Mouse (Mus musculus): ENCODE results near the gene Eya4. TPM values are rescaled to one million over a fixed set of nuclear protein-coding genes. Genes with fewer than 3 reads are reported as not detected.

Gene Eya4
- polyA plus RNA-seq, 1 experiment = 0.04 TPM

DNA sequence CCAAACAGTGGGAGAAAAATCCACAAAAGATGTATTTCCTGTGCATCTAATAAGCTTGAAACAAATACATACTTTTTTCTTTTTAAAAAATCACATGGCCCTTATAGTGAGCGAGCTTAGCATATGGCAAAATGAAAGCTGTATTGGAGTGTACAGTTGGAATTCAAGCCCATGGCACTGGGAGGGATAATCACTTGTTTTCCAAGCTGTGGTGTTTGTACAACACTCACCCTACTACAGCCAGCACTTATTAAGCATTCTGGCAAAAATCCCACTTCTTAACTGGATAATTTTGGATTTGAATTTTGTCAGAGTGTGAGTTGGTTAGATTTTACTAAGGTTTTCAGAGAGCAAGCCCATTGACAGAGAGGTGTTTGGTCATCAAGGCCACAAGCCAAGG lies 223.4 kb downstream of the Eya4 start:
- Histone ChIP-seq H3K36me3 (ENCODE audit: control insufficient read depth, insufficient read depth, low read length) (no peaks in the 10 kb centered on the region), H3K4me1 (ENCODE audit: control insufficient read depth, insufficient read depth, insufficient read length) (no peaks in the 10 kb centered on the region), H3K4me3 (ENCODE audit: extremely low read depth, insufficient read depth, insufficient read length) (no peak overlapping the region), H3K27ac (ENCODE audit: insufficient read depth, low read length) (no peak overlapping the region), H3K27me3 (ENCODE audit: control insufficient read depth, insufficient read depth, low read length) (no peaks in the 10 kb centered on the region)
- TF ChIP-seq POLR2A (IDR thresholded peaks at IDR 0.05; ENCODE audit: low read depth, low read length) (no peak), CTCF (IDR thresholded peaks at IDR 0.05; ENCODE audit: extremely low read depth, insufficient read depth, insufficient read length, insufficient replicate concordance) (no peak)
- DNase-seq (ENCODE audit: low read depth in 1 of 2, low spot score in 2 of 2) = no peak
- WGBS = 74% methylated on average over 1 of the region's 1 CpGs

DNA sequence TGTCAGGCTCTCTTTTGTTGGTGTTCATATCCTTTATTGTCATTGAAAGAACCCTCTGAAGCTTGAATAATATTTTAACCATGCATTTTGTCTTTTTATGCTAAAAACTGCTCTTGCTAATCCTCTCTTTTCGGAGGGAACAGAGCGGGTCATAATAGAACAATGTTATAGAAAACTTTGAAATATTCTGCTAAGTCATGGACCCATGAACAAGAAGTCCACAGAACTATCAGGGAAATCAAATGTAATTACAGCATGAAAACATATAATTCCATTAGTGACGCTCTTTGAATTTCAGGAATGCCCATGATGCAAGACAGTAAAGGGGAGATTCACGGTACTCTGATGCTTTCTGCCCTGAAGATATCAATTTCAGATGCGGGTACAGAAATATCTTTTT lies 224.1 kb downstream of the Eya4 start:
- H3K36me3 ChIP-seq (ENCODE audit: control insufficient read depth, insufficient read depth, low read length) = no peaks in the 10 kb centered on the region
- DNase-seq (ENCODE audit: low read depth in 1 of 2, low spot score in 2 of 2) = no peak
- 90% methylated on average over 5 of the region's 5 CpGs for WGBS
- H3K4me3 ChIP-seq (ENCODE audit: extremely low read depth, insufficient read depth, insufficient read length) = no peak overlapping the region
- TF ChIP-seq CTCF (IDR thresholded peaks at IDR 0.05; ENCODE audit: extremely low read depth, insufficient read depth, insufficient read length, insufficient replicate concordance) (no peak), POLR2A (IDR thresholded peaks at IDR 0.05; ENCODE audit: low read depth, low read length) (no peak)
- H3K4me1 ChIP-seq (ENCODE audit: control insufficient read depth, insufficient read depth, insufficient read length) = no peaks in the 10 kb centered on the region
- H3K27me3 ChIP-seq (ENCODE audit: control insufficient read depth, insufficient read depth, low read length) = no peaks in the 10 kb centered on the region
- no peak overlapping the region for H3K27ac ChIP-seq (ENCODE audit: insufficient read depth, low read length)

DNA sequence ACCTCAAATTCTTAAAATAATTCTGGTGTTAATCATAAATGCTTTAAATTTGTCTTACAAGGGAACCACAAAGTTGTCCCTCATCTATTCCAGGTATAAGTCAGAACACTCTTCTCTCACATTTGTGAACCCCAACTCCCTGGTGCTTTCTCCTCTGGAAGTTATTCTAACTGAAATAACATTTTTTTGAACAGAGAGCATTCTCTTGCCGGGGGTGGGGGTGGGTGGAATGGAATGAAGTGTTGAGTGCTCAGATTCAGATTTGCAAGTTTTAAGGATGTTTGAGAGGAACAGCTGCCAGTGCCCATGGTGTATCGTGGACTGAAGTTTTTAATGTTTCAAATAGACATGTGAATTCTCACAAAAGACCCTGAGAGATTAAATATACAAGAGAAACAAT lies 230.1 kb downstream of the Eya4 start:
- Histone ChIP-seq H3K27ac (ENCODE audit: insufficient read depth, low read length) (no peak overlapping the region), H3K36me3 (ENCODE audit: control insufficient read depth, insufficient read depth, low read length) (no peaks in the 10 kb centered on the region), H3K27me3 (ENCODE audit: control insufficient read depth, insufficient read depth, low read length) (no peaks in the 10 kb centered on the region), H3K4me1 (ENCODE audit: control insufficient read depth, insufficient read depth, insufficient read length) (no peaks in the 10 kb centered on the region), H3K4me3 (ENCODE audit: extremely low read depth, insufficient read depth, insufficient read length) (no peak overlapping the region)
- TF ChIP-seq CTCF (IDR thresholded peaks at IDR 0.05; ENCODE audit: extremely low read depth, insufficient read depth, insufficient read length, insufficient replicate concordance) = no peak
- no peak for TF ChIP-seq POLR2A (IDR thresholded peaks at IDR 0.05; ENCODE audit: low read depth, low read length)
- DNase-seq (ENCODE audit: low read depth in 1 of 2, low spot score in 2 of 2) = no peak
- WGBS = 70% methylated on average over 2 of the region's 2 CpGs

DNA sequence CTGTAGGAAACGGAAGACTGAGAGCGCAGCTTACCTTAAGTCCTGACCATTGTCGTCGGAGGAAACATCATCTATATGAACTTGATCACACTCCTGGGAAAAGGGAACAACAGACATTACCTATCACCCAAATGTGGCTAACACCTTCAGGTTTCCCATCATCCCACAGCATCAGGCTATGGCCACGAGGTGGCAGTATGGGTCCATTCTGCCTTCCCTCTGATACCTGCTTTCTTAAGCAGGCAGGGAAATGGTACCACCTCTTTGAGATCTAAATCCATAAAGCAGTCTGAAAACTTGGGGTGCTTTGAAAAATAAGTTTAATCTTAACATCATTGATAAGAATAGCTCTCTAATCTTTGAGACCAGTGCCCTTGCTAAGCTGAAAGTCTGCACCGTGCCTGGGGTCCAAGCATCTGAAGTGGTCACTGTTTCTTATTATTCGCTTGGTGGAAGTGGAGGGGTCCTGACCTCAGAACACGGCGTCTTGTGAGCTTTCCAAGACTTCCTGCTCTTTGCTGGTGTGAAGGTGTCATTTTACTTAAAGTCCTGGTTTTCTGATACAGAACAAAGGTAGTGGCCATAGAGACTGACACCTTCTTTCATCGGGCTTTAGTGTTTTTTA lies 233.7 kb downstream of the Eya4 start:
- TF ChIP-seq POLR2A (IDR thresholded peaks at IDR 0.05; ENCODE audit: low read depth, low read length) (no peak), CTCF (IDR thresholded peaks at IDR 0.05; ENCODE audit: extremely low read depth, insufficient read depth, insufficient read length, insufficient replicate concordance) (peak; percentile 22; the same call in 1 of the 2 replicates)
- Histone ChIP-seq H3K27ac (ENCODE audit: insufficient read depth, low read length) (no peak overlapping the region), H3K4me3 (ENCODE audit: extremely low read depth, insufficient read depth, insufficient read length) (no peak overlapping the region), H3K36me3 (ENCODE audit: control insufficient read depth, insufficient read depth, low read length) (no peaks in the 10 kb centered on the region), H3K4me1 (ENCODE audit: control insufficient read depth, insufficient read depth, insufficient read length) (no peaks in the 10 kb centered on the region), H3K27me3 (ENCODE audit: control insufficient read depth, insufficient read depth, low read length) (no peaks in the 10 kb centered on the region)
- peak in 1 of 2 experiments; percentile 3 for DNase-seq (ENCODE audit: low read depth in 1 of 2, low spot score in 2 of 2)
- 55% methylated on average over 10 of the region's 10 CpGs for WGBS

DNA sequence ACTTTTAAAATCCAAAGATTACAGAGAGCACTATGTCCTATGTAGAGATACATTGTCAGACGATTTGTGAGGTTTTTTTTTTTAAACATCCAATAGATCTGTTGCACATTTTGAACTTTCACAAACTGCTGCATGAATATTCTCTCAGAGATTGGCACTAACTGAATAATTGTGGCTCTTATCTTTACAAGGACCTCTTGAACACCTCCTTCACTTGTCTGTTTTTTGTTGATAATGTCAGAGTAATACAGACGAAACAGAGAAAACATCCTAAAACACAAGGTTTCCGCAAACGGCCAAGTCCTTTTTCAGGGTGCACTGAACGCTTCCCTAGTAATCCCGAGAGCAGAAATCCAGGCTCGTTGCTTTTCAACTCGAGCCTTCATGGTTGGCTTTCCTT lies 234.5 kb downstream of the Eya4 start:
- WGBS = 78% methylated on average over 8 of the region's 8 CpGs
- no peak overlapping the region for H3K27ac ChIP-seq (ENCODE audit: insufficient read depth, low read length)

DNA sequence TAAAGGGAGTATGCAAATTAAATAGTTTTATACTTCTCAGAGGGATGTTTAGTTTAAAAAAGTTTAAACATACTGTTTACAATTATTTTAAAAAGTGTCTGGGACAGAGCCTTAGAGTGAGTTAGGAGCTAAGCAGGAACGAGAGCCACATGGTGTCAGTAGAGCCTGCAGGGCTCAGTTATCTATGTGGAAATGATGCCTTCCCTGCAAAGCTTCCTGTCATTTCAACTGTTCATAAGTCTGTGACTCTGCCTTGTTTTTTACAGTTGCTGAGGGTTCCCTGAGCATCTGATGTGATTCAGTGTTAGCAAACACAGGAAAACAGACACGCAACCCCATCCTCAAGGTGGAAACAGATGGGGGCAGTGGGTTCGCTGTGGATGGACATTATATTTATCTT lies 235.3 kb downstream of the Eya4 start:
- H3K27me3 ChIP-seq (ENCODE audit: control insufficient read depth, insufficient read depth, low read length) = no peaks in the 10 kb centered on the region
- TF ChIP-seq POLR2A (IDR thresholded peaks at IDR 0.05; ENCODE audit: low read depth, low read length) (no peak), CTCF (IDR thresholded peaks at IDR 0.05; ENCODE audit: extremely low read depth, insufficient read depth, insufficient read length, insufficient replicate concordance) (no peak)
- no peak for DNase-seq (ENCODE audit: low read depth in 1 of 2, low spot score in 2 of 2)
- 62% methylated on average over 3 of the region's 3 CpGs for WGBS
- H3K4me3 ChIP-seq (ENCODE audit: extremely low read depth, insufficient read depth, insufficient read length) = no peak overlapping the region
- no peaks in the 10 kb centered on the region for H3K4me1 ChIP-seq (ENCODE audit: control insufficient read depth, insufficient read depth, insufficient read length)
- H3K36me3 ChIP-seq (ENCODE audit: control insufficient read depth, insufficient read depth, low read length) = no peaks in the 10 kb centered on the region
- no peak overlapping the region for H3K27ac ChIP-seq (ENCODE audit: insufficient read depth, low read length)

More for the DNA sequence above, 234.5 kb downstream of the Eya4 start:
- H3K27me3 ChIP-seq (ENCODE audit: control insufficient read depth, insufficient read depth, low read length) = no peaks in the 10 kb centered on the region
- no peaks in the 10 kb centered on the region for H3K4me1 ChIP-seq (ENCODE audit: control insufficient read depth, insufficient read depth, insufficient read length)
- TF ChIP-seq CTCF (IDR thresholded peaks at IDR 0.05; ENCODE audit: extremely low read depth, insufficient read depth, insufficient read length, insufficient replicate concordance) (no peak), POLR2A (IDR thresholded peaks at IDR 0.05; ENCODE audit: low read depth, low read length) (no peak)
- no peak for DNase-seq (ENCODE audit: low read depth in 1 of 2, low spot score in 2 of 2)
- H3K36me3 ChIP-seq (ENCODE audit: control insufficient read depth, insufficient read depth, low read length) = no peaks in the 10 kb centered on the region
- no peak overlapping the region for H3K4me3 ChIP-seq (ENCODE audit: extremely low read depth, insufficient read depth, insufficient read length)

DNA sequence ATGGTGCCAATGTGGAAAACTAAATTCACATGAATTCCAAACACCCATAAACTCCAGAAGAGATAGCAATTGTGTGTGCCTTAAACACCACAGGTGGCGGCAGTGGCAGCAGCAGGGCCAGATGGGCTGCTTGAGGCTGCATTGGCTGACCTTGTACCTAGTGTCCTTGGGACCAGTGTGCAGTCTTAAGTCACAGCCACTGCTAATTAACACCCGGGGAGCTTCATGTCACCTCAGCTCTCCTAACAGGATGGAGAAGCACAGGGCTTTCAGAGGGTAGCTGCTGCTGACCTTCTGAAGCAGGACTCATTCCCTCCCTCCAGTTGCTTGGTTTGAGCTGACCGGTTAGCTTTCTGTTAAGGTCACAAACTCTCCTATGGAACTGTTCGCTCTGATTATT lies 242.5 kb downstream of the Eya4 start:
- no peak for DNase-seq (ENCODE audit: low read depth in 1 of 2, low spot score in 2 of 2)
- TF ChIP-seq POLR2A (IDR thresholded peaks at IDR 0.05; ENCODE audit: low read depth, low read length) = no peak
- no peak for TF ChIP-seq CTCF (IDR thresholded peaks at IDR 0.05; ENCODE audit: extremely low read depth, insufficient read depth, insufficient read length, insufficient replicate concordance)
- no peaks in the 10 kb centered on the region for H3K36me3 ChIP-seq (ENCODE audit: control insufficient read depth, insufficient read depth, low read length)
- no peaks in the 10 kb centered on the region for H3K4me1 ChIP-seq (ENCODE audit: control insufficient read depth, insufficient read depth, insufficient read length)
- no peak overlapping the region for H3K4me3 ChIP-seq (ENCODE audit: extremely low read depth, insufficient read depth, insufficient read length)
- H3K27me3 ChIP-seq (ENCODE audit: control insufficient read depth, insufficient read depth, low read length) = no peaks in the 10 kb centered on the region
- no peak overlapping the region for H3K27ac ChIP-seq (ENCODE audit: insufficient read depth, low read length)
- WGBS = 85% methylated on average over 4 of the region's 4 CpGs

All from spleen, adult 2 months (tissue).